Mouse (Mus musculus) midbrain, embryonic 16.5 days (tissue): ENCODE results near the gene Dnajc30. TPM values are rescaled to one million over a fixed set of nuclear protein-coding genes. Genes with fewer than 3 reads are reported as not detected.

ENCODE experiments used
- ATAC-seq: fragments of 200-750 bp; cut with Nextera tagmentation; 2 replicates; pipeline ENCODE4 v1.8.0; 2017; ENCODE audit warnings: moderate TSS enrichment
- H3K27ac ChIP-seq: fragments of 300-500 bp; sonication (generic); 2 replicates; pipeline ENCODE4 v1.5.1; 2014; ENCODE audit warnings: mild to moderate bottlenecking, low read length, mixed read lengths
- H3K27me3 ChIP-seq: fragments of 300-500 bp; sonication (generic); 2 replicates; pipeline ENCODE4 v1.6.1; 2014; ENCODE audit warnings: low read depth, low read length, mixed read lengths; ENCODE audit not compliant: control insufficient read depth, insufficient read depth
- H3K36me3 ChIP-seq: fragments of 300-500 bp; sonication (generic); 2 replicates; pipeline ENCODE4 v1.6.1; 2014; ENCODE audit warnings: mild to moderate bottlenecking, low read length, moderate library complexity, mixed read lengths; ENCODE audit not compliant: control insufficient read depth, insufficient read depth
- H3K4me1 ChIP-seq: fragments of 300-500 bp; sonication (generic); 2 replicates; pipeline ENCODE4 v1.6.1; 2014; ENCODE audit warnings: mild to moderate bottlenecking, low read length, mixed read lengths; ENCODE audit not compliant: control insufficient read depth, insufficient read depth
- H3K4me2 ChIP-seq: fragments of 300-500 bp; sonication (generic); 2 replicates; pipeline ENCODE4 v1.6.1; 2014; ENCODE audit warnings: mild to moderate bottlenecking, low read length, mixed read lengths
- H3K4me3 ChIP-seq: fragments of 300-500 bp; sonication (generic); 2 replicates; pipeline ENCODE4 v1.5.1; 2014; ENCODE audit warnings: low read depth, mild to moderate bottlenecking, low read length, moderate library complexity, mixed read lengths
- H3K9ac ChIP-seq: fragments of 300-500 bp; sonication (generic); 2 replicates; pipeline ENCODE4 v1.6.1; 2014; ENCODE audit warnings: low read depth, low read length, mixed read lengths
- H3K9me3 ChIP-seq: fragments of 300-500 bp; sonication (generic); replicated peaks from 2 replicates; pipeline ENCODE4 v1.6.1; 2014; ENCODE audit warnings: mild to moderate bottlenecking, low read length, mixed read lengths; ENCODE audit not compliant: control insufficient read depth, poor library complexity, severe bottlenecking
- WGBS: fragments of 180-500 bp; shearing (Covaris S2); extraction: QIAGEN DNeasy Blood & Tissue Kit; methylation state at CpG from one replicate; pipeline ENCODE4 v1.1.7; 2014; 5-methylcytosine and 5-hydroxymethylcytosine counted together
- polyA plus RNA-seq: library from polyadenylated mRNA; unstranded; fragments of >200 nt; fragmentation: Nextera tagmentation; extraction: Ambion mirVana; gene quantifications from 2 replicates; pipeline ENCODE4 v1.2.1, GENCODE M21; 2015

Gene Dnajc30
- polyA plus RNA-seq, 1 experiment from 2014 or later, result 49.6 TPM

DNA sequence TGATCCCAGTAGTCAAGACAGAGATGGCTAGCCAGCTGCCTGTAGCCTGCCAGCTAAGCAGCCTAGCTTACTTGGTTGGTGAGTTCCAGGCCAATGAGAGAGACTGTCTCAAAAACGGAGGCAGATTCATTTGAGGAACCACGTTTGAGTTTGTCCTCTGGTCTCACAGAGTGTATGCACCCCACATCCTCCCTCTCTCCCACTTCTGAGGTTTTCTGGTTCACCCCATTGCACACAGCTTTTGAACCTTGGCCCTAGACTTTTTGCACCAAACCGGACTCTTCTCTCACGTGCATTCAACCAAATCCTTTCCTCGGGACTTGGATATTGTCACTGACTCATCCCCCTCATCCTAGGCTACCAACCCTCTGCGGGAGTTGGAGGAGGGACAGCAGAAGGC lies 46.0 kb downstream of the Dnajc30 start:
- H3K27ac ChIP-seq, result no peak overlapping the region
- no peaks in the 10 kb centered on the region; the same call in 1 of the 2 replicates for H3K4me1 ChIP-seq
- WGBS, result 62% methylated on average over 6 of the region's 6 CpGs
- no peak overlapping the region for H3K9ac ChIP-seq
- ATAC-seq, result no peak
- no peak overlapping the region for H3K4me2 ChIP-seq
- no peaks in the 10 kb centered on the region for H3K36me3 ChIP-seq
- H3K9me3 ChIP-seq, result no peaks in the 10 kb centered on the region
- no peak overlapping the region for H3K4me3 ChIP-seq
- H3K27me3 ChIP-seq, result peaks cover 30% of the 10 kb centered on the region

DNA sequence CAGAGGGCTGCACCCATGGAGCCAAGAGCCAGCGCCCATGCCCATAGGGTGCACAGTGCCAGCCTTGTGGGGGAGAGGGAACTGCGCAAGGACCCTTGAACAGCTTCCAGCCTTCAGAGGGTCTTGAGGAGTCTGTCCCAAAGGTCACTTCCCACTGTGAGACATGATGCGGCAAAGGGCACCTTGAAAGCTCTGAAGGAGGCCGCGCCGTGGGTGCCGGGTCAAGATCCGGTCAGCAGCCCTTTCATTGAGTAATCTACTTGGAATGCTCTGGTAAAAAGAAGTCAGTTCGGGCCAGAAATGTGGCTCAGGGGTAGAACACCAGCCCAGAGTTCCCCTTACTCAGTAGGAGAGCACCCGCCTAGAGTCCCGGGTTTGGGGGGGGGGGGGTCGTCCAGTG lies 49.8 kb downstream of the Dnajc30 start:
- 88% methylated on average over 12 of the region's 12 CpGs for WGBS
- no peaks in the 10 kb centered on the region for H3K4me1 ChIP-seq

GRCm38 (mm10) chr5:135115241-135115640 lies 51.2 kb downstream of the Dnajc30 start:
- Histone ChIP-seq H3K4me2 (no peak overlapping the region), H3K27ac (no peak overlapping the region), H3K27me3 (no peaks in the 10 kb centered on the region), H3K4me1 (no peaks in the 10 kb centered on the region), H3K9ac (no peak overlapping the region), H3K9me3 (no peaks in the 10 kb centered on the region), H3K36me3 (no peaks in the 10 kb centered on the region), H3K4me3 (no peak overlapping the region)
- 90% methylated on average over 8 of the region's 8 CpGs for WGBS
- ATAC-seq, result no peak

More for the DNA sequence above, 49.8 kb downstream of the Dnajc30 start:
- no peaks in the 10 kb centered on the region for H3K36me3 ChIP-seq
- H3K9ac ChIP-seq, result no peak overlapping the region
- H3K27me3 ChIP-seq, result peaks cover 8% of the 10 kb centered on the region
- H3K4me3 ChIP-seq, result no peak overlapping the region
- no peak for ATAC-seq
- H3K27ac ChIP-seq, result no peak overlapping the region
- no peak overlapping the region for H3K4me2 ChIP-seq
- no peaks in the 10 kb centered on the region for H3K9me3 ChIP-seq

Other genes with a start within 250 kb of the Dnajc30 start
- gene Tmem270, start 157.5 kb upstream of the Dnajc30 start, polyA plus RNA-seq, result not detected in 2 replicates
- not detected in 2 replicates for gene Cldn13, start 148.7 kb upstream of the Dnajc30 start, polyA plus RNA-seq
- gene Mettl27, start 131.8 kb upstream of the Dnajc30 start, polyA plus RNA-seq, result 6.4 and 6.6 TPM in 2 replicates
- gene Cldn4, start 117.3 kb upstream of the Dnajc30 start, polyA plus RNA-seq, result not detected in 2 replicates
- gene Cldn3, start 78.0 kb upstream of the Dnajc30 start, polyA plus RNA-seq, result 2.2 and 2.6 TPM in 2 replicates
- gene Abhd11, start 55.0 kb upstream of the Dnajc30 start, polyA plus RNA-seq, result 76.5 and 81.5 TPM in 2 replicates
- gene Stx1a, start 40.7 kb upstream of the Dnajc30 start, polyA plus RNA-seq, result 162 and 195 TPM in 2 replicates
- gene Bud23, start 757 bp downstream of the Dnajc30 start, polyA plus RNA-seq, result 74.4 and 76.9 TPM in 2 replicates
- gene Vps37d, start 14.1 kb downstream of the Dnajc30 start, polyA plus RNA-seq, result 32.4 and 33.6 TPM in 2 replicates
- gene Mlxipl, start 25.7 kb downstream of the Dnajc30 start, polyA plus RNA-seq, result 0.87 and 1.0 TPM in 2 replicates
- gene Tbl2, start 85.5 kb downstream of the Dnajc30 start, polyA plus RNA-seq, result 12.9 and 14.5 TPM in 2 replicates
- 40.4 TPM in 2 replicates for gene Bcl7b, start 104.1 kb downstream of the Dnajc30 start, polyA plus RNA-seq
- gene Baz1b, start 123.1 kb downstream of the Dnajc30 start, polyA plus RNA-seq, result 19.5 and 26.8 TPM in 2 replicates
- gene Fzd9, start 187.0 kb downstream of the Dnajc30 start, polyA plus RNA-seq, result 13.5 and 13.7 TPM in 2 replicates